Mouse (Mus musculus) neural tube, embryonic 14.5 days (tissue): ENCODE results near the gene Stab2. TPM values are rescaled to one million over a fixed set of nuclear protein-coding genes. Genes with fewer than 3 reads are reported as not detected.

ENCODE experiments used
- ATAC-seq: fragments of 200-750 bp; cut with Nextera tagmentation; 2 replicates; pipeline ENCODE4 v1.8.0; 2017; ENCODE audit warnings: low read depth, mild to moderate bottlenecking, moderate TSS enrichment, moderate library complexity
- H3K27ac ChIP-seq: fragments of 300-500 bp; sonication (generic); 2 replicates; pipeline ENCODE4 v1.5.1; 2014; ENCODE audit warnings: low read depth, mild to moderate bottlenecking, control low read depth, low read length, moderate library complexity, mixed read lengths
- H3K27me3 ChIP-seq: fragments of 300-500 bp; sonication (generic); 2 replicates; pipeline ENCODE4 v1.6.1; 2014; ENCODE audit warnings: low read length; ENCODE audit not compliant: control insufficient read depth, insufficient read depth
- H3K36me3 ChIP-seq: fragments of 300-500 bp; sonication (generic); 2 replicates; pipeline ENCODE4 v1.6.1; 2014; ENCODE audit warnings: low read length, mixed read lengths; ENCODE audit not compliant: control insufficient read depth, insufficient read depth
- H3K4me1 ChIP-seq: fragments of 300-500 bp; sonication (generic); 2 replicates; pipeline ENCODE4 v1.6.1; 2014; ENCODE audit warnings: low read length; ENCODE audit not compliant: control insufficient read depth, insufficient read depth
- H3K4me2 ChIP-seq: fragments of 300-500 bp; sonication (generic); 2 replicates; pipeline ENCODE4 v1.6.1; 2014; ENCODE audit warnings: mild to moderate bottlenecking, low read depth, low read length, control low read depth
- H3K4me3 ChIP-seq: fragments of 300-500 bp; sonication (generic); 2 replicates; pipeline ENCODE4 v1.5.1; 2014; ENCODE audit warnings: low read depth, low read length, control low read depth, mixed read lengths
- H3K9ac ChIP-seq: fragments of 300-500 bp; sonication (generic); replicated peaks from 2 replicates; pipeline ENCODE4 v1.6.1; 2014; ENCODE audit warnings: low read depth, mild to moderate bottlenecking, control low read depth, low read length, mixed read lengths
- H3K9me3 ChIP-seq: fragments of 300-500 bp; sonication (generic); 2 replicates; pipeline ENCODE4 v1.6.1; 2016; ENCODE audit warnings: low read length; ENCODE audit not compliant: control insufficient read depth
- WGBS: fragments of 180-500 bp; shearing (Covaris S2); extraction: QIAGEN DNeasy Blood & Tissue Kit; methylation state at CpG from one replicate; pipeline ENCODE4 v1.1.7; 2014; 5-methylcytosine and 5-hydroxymethylcytosine counted together
- polyA plus RNA-seq: library from polyadenylated mRNA; unstranded; fragments of >200 nt; fragmentation: Nextera tagmentation; extraction: Ambion mirVana; gene quantifications from 2 replicates; pipeline ENCODE4 v1.2.1, GENCODE M21; 2014

The Stab2 gene
- polyA plus RNA-seq, 1 experiment from 2014 or later = 0.36 TPM

DNA sequence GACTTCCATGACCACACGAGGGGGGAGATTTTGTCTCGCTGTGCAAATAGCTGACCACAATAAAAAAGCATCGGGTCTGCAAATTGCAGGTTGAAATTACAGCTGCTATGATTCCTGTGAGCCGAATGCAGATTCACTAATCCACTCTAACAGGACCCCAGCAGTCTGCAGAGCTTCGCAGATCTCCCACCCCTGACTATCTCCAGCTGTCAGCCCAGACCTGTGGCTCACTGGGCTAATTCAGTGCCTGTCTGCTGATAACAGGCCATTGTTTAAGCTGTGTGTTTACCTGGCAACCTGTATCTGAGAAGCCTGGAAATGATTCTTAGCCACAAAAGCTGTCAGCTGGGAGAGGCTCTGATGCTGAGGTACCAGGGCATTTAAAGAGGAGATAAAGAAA lies 29.2 kb upstream of the Stab2 start:
- H3K36me3 ChIP-seq = no peaks in the 10 kb centered on the region
- no peak overlapping the region for H3K27ac ChIP-seq
- ATAC-seq = no peak
- no peaks in the 10 kb centered on the region for H3K27me3 ChIP-seq
- H3K9me3 ChIP-seq = no peaks in the 10 kb centered on the region
- H3K4me1 ChIP-seq = peaks cover 5% of the 10 kb centered on the region; the same call in 1 of the 2 replicates
- no peak overlapping the region for H3K4me2 ChIP-seq
- no peak overlapping the region for H3K4me3 ChIP-seq
- H3K9ac ChIP-seq = no peak overlapping the region
- WGBS = 31% methylated on average over 5 of the region's 5 CpGs

GRCm38 (mm10) chr10:87036271-87036703 lies 28.5 kb upstream of the Stab2 start:
- WGBS = 17% methylated on average over 14 of the region's 14 CpGs
- H3K27me3 ChIP-seq = no peaks in the 10 kb centered on the region
- H3K4me2 ChIP-seq = peak overlapping the region; percentile 29; the same call in 1 of the 2 replicates
- no peak overlapping the region for H3K27ac ChIP-seq
- H3K9me3 ChIP-seq = no peaks in the 10 kb centered on the region
- no peaks in the 10 kb centered on the region for H3K36me3 ChIP-seq
- no peak overlapping the region for H3K9ac ChIP-seq
- H3K4me3 ChIP-seq = no peak overlapping the region
- peak; percentile 69 for ATAC-seq
- H3K4me1 ChIP-seq = peaks cover 5% of the 10 kb centered on the region; the same call in 1 of the 2 replicates

GRCm38 (mm10) chr10:87035866-87036265 lies 28.0 kb upstream of the Stab2 start:
- H3K4me3 ChIP-seq = no peak overlapping the region
- 26% methylated on average over 15 of the region's 15 CpGs for WGBS
- ATAC-seq = peak; percentile 28; the same call in 1 of the 2 replicates
- no peak overlapping the region for H3K27ac ChIP-seq
- no peak overlapping the region for H3K9ac ChIP-seq
- H3K36me3 ChIP-seq = no peaks in the 10 kb centered on the region
- peaks cover 5% of the 10 kb centered on the region; the same call in 1 of the 2 replicates for H3K4me1 ChIP-seq
- no peaks in the 10 kb centered on the region for H3K9me3 ChIP-seq
- no peaks in the 10 kb centered on the region for H3K27me3 ChIP-seq
- H3K4me2 ChIP-seq = no peak overlapping the region

DNA sequence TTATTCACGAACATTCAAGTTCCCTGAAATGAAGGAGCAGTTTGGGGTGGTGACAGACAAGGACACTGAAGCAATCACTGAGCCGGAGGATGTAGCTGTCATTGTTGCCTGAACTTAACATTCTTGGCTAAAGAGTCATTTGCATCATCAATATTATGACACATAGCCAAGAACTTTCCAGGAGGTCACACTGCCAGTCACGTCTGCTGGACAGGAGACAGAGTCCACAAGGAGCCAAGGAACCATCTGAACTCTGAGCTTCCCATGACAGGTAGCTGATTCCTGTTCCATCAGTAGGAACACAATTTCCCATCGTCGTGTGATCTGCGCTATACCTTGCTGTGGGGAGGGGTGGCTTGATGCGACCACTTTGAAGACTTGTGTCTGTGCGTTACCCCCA lies 24.9 kb upstream of the Stab2 start:
- H3K27me3 ChIP-seq = no peaks in the 10 kb centered on the region
- no peak for ATAC-seq
- no peak overlapping the region for H3K4me2 ChIP-seq
- H3K4me3 ChIP-seq = no peak overlapping the region
- H3K36me3 ChIP-seq = no peaks in the 10 kb centered on the region
- H3K27ac ChIP-seq = no peak overlapping the region
- no peaks in the 10 kb centered on the region for H3K9me3 ChIP-seq
- WGBS = 94% methylated on average over 8 of the region's 8 CpGs
- peaks cover 5% of the 10 kb centered on the region; the same call in 1 of the 2 replicates for H3K4me1 ChIP-seq
- no peak overlapping the region for H3K9ac ChIP-seq

- no peaks in the 10 kb centered on the region for H3K36me3 ChIP-seq
- 2% methylated on average over 9 of the region's 10 CpGs for WGBS
- H3K4me2 ChIP-seq = no peak overlapping the region
- H3K4me1 ChIP-seq = no peaks in the 10 kb centered on the region
- no peaks in the 10 kb centered on the region for H3K9me3 ChIP-seq
- no peak overlapping the region for H3K4me3 ChIP-seq
- peak; percentile 96 for ATAC-seq
- no peak overlapping the region for H3K27ac ChIP-seq
- H3K27me3 ChIP-seq = no peaks in the 10 kb centered on the region
- no peak overlapping the region for H3K9ac ChIP-seq
These were observed 17.1 kb upstream of the Stab2 start for GRCm38 (mm10) chr10:87024884-87025283.

GRCm38 (mm10) chr10:87020711-87021110 lies 12.9 kb upstream of the Stab2 start:
- peak; percentile 53; the same call in 1 of the 2 replicates for ATAC-seq
- H3K36me3 ChIP-seq = no peaks in the 10 kb centered on the region
- no peak overlapping the region for H3K4me3 ChIP-seq
- H3K9ac ChIP-seq = no peak overlapping the region
- no peak overlapping the region for H3K4me2 ChIP-seq
- no peaks in the 10 kb centered on the region for H3K27me3 ChIP-seq
- H3K4me1 ChIP-seq = peaks cover 3% of the 10 kb centered on the region; the same call in 1 of the 2 replicates
- H3K9me3 ChIP-seq = no peaks in the 10 kb centered on the region
- H3K27ac ChIP-seq = no peak overlapping the region
- 58% methylated on average over 14 of the region's 16 CpGs for WGBS

DNA sequence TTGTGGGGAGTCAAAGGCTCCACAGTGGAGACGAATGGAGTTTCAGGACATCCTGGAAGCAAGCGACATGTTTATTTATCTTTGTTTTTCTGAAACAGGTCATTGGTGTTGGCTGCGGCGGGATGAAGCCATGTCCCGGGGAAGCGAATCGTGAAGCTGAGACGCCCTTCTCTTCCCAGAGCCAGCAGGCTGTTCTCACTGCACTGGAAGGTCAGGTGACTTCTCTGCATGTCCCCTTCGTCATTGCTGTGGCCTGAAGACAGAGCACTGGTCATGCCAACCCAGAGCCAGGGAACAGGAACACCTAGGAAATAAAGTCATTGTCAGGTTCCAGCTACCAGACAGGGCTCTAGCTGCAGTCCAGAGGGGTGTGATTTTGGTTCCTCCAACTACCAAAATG lies 11.1 kb upstream of the Stab2 start:
- H3K27me3 ChIP-seq = no peaks in the 10 kb centered on the region

DNA sequence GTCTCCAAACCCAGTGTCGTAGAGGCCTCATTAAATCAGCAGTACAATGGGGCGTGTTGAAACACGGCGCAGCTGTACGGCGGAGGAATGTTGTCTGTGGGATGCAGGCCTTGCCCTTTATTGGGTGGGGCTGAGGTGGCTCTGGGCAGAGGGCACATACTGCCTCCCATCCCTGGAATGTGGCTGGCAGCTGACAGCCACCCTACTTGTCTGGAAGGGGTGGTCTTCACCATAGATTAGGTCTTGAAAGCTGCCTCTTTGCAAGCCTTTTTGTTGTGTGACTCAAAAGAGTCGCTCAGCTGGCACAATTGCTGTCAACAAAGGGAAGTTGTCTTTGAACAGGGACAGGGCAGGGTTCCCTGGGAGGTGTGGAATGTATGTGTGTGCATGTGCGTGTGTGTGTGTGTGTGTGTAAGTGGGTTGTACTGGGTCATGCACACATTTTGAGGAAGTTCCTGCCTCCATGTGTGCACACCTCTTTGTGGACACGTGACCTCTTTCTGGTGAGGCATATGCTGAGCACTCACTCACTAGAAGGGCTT lies 8.4 kb upstream of the Stab2 start:
- Histone ChIP-seq H3K4me3 (no peak overlapping the region), H3K4me2 (no peak overlapping the region), H3K9ac (no peak overlapping the region), H3K27me3 (no peaks in the 10 kb centered on the region), H3K4me1 (peaks cover 3% of the 10 kb centered on the region; the same call in 1 of the 2 replicates), H3K27ac (no peak overlapping the region), H3K36me3 (no peaks in the 10 kb centered on the region), H3K9me3 (no peaks in the 10 kb centered on the region)
- peak; percentile 55; the same call in 1 of the 2 replicates for ATAC-seq
- 15% methylated on average over 9 of the region's 9 CpGs for WGBS

More for the DNA sequence above, 11.1 kb upstream of the Stab2 start:
- Histone ChIP-seq H3K9me3 (no peaks in the 10 kb centered on the region), H3K36me3 (no peaks in the 10 kb centered on the region), H3K4me1 (peaks cover 3% of the 10 kb centered on the region; the same call in 1 of the 2 replicates), H3K4me3 (no peak overlapping the region), H3K9ac (no peak overlapping the region), H3K27ac (no peak overlapping the region), H3K4me2 (no peak overlapping the region)
- ATAC-seq = no peak
- 67% methylated on average over 9 of the region's 9 CpGs for WGBS

GRCm38 (mm10) chr10:87015403-87015802 lies 7.6 kb upstream of the Stab2 start:
- H3K9ac ChIP-seq = no peak overlapping the region

More at GRCm38 (mm10) chr10:87015403-87015802, 7.6 kb upstream of the Stab2 start:
- ATAC-seq = no peak
- Histone ChIP-seq H3K9me3 (no peaks in the 10 kb centered on the region), H3K27me3 (no peaks in the 10 kb centered on the region), H3K4me3 (no peak overlapping the region), H3K27ac (no peak overlapping the region), H3K36me3 (no peaks in the 10 kb centered on the region), H3K4me2 (no peak overlapping the region), H3K4me1 (peaks cover 3% of the 10 kb centered on the region; the same call in 1 of the 2 replicates)
- 68% methylated on average over 5 of the region's 5 CpGs for WGBS
